Mouse (Mus musculus) MEL (cell line): ENCODE data around the gene Bzw2. TPM values are rescaled to one million over a fixed set of nuclear protein-coding genes. Genes with fewer than 3 reads are reported as not detected.
A peak's percentile ranks its signal among the peaks of the same experiment; 100 is the strongest.

ENCODE experiments used
- DNase-seq: peaks from one replicate; pipeline ENCODE4 v3.0.0; 2011; ENCODE audit warnings: low read depth, low spot score
- H3K27ac ChIP-seq: 2 replicates; pipeline ENCODE4 v1.5.1; 2012; ENCODE audit warnings: low read depth, mild to moderate bottlenecking, control low read depth, low read length, moderate library complexity; ENCODE audit not compliant: control insufficient read depth
- H3K27me3 ChIP-seq, 2 experiments: fragments of 150-350 bp in 1 of 2; sonication (generic) in 1 of 2; 2 replicates each; pipeline ENCODE4 v1.6.1; 2012; ENCODE audit warnings: low read length in 2 of 2, mild to moderate bottlenecking in 2 of 2, improper control_type of control experiment in 1 of 2, moderate library complexity in 1 of 2; ENCODE audit not compliant: insufficient read depth in 2 of 2, control insufficient read depth in 1 of 2
- H3K36me3 ChIP-seq, 2 experiments: 2 replicates each; pipeline ENCODE4 v1.6.1; 2012 to 2014; ENCODE audit warnings: low read length in 2 of 2, improper control_type of control experiment in 1 of 2, inconsistent platforms in 1 of 2, mild to moderate bottlenecking in 1 of 2; ENCODE audit not compliant: insufficient read depth in 2 of 2, control insufficient read depth in 1 of 2
- H3K4me1 ChIP-seq, 2 experiments: fragments of 150-350 bp in 1 of 2; sonication (generic) in 1 of 2; 2 replicates each; pipeline ENCODE4 v1.6.1; 2012; ENCODE audit warnings: low read length in 2 of 2, improper control_type of control experiment in 1 of 2, mild to moderate bottlenecking in 1 of 2; ENCODE audit not compliant: insufficient read depth in 2 of 2, control insufficient read depth in 1 of 2
- H3K4me3 ChIP-seq, 2 experiments: fragments of 150-350 bp in 1 of 2; sonication (generic) in 1 of 2; 2 replicates each; pipeline ENCODE4 v1.5.1; 2012; ENCODE audit warnings: low read depth in 2 of 2, low read length in 2 of 2, mild to moderate bottlenecking in 2 of 2, moderate library complexity in 2 of 2, control low read depth in 1 of 2, improper control_type of control experiment in 1 of 2; ENCODE audit not compliant: control insufficient read depth in 1 of 2, insufficient read depth in 1 of 2
- H3K79me2 ChIP-seq: 2 replicates; pipeline ENCODE4 v1.6.1; 2012; ENCODE audit warnings: mild to moderate bottlenecking, low read length, moderate library complexity; ENCODE audit not compliant: control insufficient read depth, poor library complexity, insufficient read depth
- H3K9ac ChIP-seq: 2 replicates; pipeline ENCODE4 v1.6.1; 2012; ENCODE audit warnings: low read depth, mild to moderate bottlenecking, control low read depth, low read length, moderate library complexity; ENCODE audit not compliant: control insufficient read depth, poor library complexity, severe bottlenecking
- H3K9me3 ChIP-seq: fragments of 150-350 bp; sonication (generic); replicated peaks from 2 replicates; pipeline ENCODE4 v1.6.1; 2012; ENCODE audit warnings: mild to moderate bottlenecking, low read length, improper control_type of control experiment, moderate library complexity; ENCODE audit not compliant: insufficient read depth
- BHLHE40 ChIP-seq: IDR thresholded peaks from 2 replicates; pipeline ENCODE4 v1.6.1; 2012; ENCODE audit warnings: low read depth, mild to moderate bottlenecking, inconsistent platforms, low read length, improper control_type of control experiment, borderline replicate concordance
- CHD1 ChIP-seq: IDR thresholded peaks from 2 replicates; pipeline ENCODE4 v1.6.1; 2012; ENCODE audit warnings: low read depth, mild to moderate bottlenecking, inconsistent platforms, low read length, improper control_type of control experiment
- CHD2 ChIP-seq: IDR thresholded peaks from 2 replicates; pipeline ENCODE4 v1.6.1; 2011; ENCODE audit warnings: low read length, improper control_type of control experiment
- CTCF ChIP-seq, 3 experiments: IDR thresholded peaks in 2 of 3; conservative IDR thresholded peaks in 1 of 3; 2 replicates each; pipeline ENCODE4 v1.5.1; 2011 to 2012; ENCODE audit warnings: low read length in 3 of 3, low read depth in 2 of 3, mild to moderate bottlenecking in 2 of 3, improper control_type of control experiment in 1 of 3, inconsistent platforms in 1 of 3, mixed read lengths in 1 of 3, moderate library complexity in 1 of 3; ENCODE audit not compliant: control insufficient read depth in 1 of 3, insufficient read depth in 1 of 3, poor library complexity in 1 of 3, severe bottlenecking in 1 of 3
- E2F4 ChIP-seq: IDR thresholded peaks from 2 replicates; pipeline ENCODE4 v1.6.1; 2011; ENCODE audit warnings: low read depth, low read length, improper control_type of control experiment, borderline replicate concordance
- ELF1 ChIP-seq: IDR thresholded peaks from 2 replicates; pipeline ENCODE4 v1.6.1; 2014; ENCODE audit warnings: low read depth, mild to moderate bottlenecking, inconsistent platforms, low read length, improper control_type of control experiment, moderate library complexity
- EP300 ChIP-seq, 2 experiments: IDR thresholded peaks; 2 replicates each; pipeline ENCODE4 v1.6.1; 2011; ENCODE audit warnings: improper control_type of control experiment in 2 of 2, low read length in 2 of 2, low read depth in 1 of 2, mild to moderate bottlenecking in 1 of 2
- ETS1 ChIP-seq: IDR thresholded peaks from 2 replicates; pipeline ENCODE4 v1.6.1; 2012; ENCODE audit warnings: low read depth, mild to moderate bottlenecking, inconsistent platforms, low read length, improper control_type of control experiment, moderate library complexity
- GABPA ChIP-seq: IDR thresholded peaks from 2 replicates; pipeline ENCODE4 v1.6.1; 2012; ENCODE audit warnings: low read depth, mild to moderate bottlenecking, inconsistent platforms, low read length, improper control_type of control experiment, moderate library complexity
- GATA1 ChIP-seq: IDR thresholded peaks from 2 replicates; pipeline ENCODE4 v1.6.1; 2011; ENCODE audit warnings: low read depth, low read length, improper control_type of control experiment
- HCFC1 ChIP-seq: IDR thresholded peaks from 2 replicates; pipeline ENCODE4 v1.6.1; 2012; ENCODE audit warnings: low read depth, mild to moderate bottlenecking, inconsistent platforms, low read length, improper control_type of control experiment, moderate library complexity
- KAT2A ChIP-seq: conservative IDR thresholded peaks from 2 replicates; pipeline ENCODE4 v1.6.1; 2012; ENCODE audit warnings: low read depth, low read length, improper control_type of control experiment, inconsistent platforms
- MAFK ChIP-seq: IDR thresholded peaks from 2 replicates; pipeline ENCODE4 v1.6.1; 2011; ENCODE audit warnings: low read depth, mild to moderate bottlenecking, low read length, improper control_type of control experiment, borderline replicate concordance
- MAX ChIP-seq: IDR thresholded peaks from 2 replicates; pipeline ENCODE4 v1.6.1; 2011; ENCODE audit warnings: low read length, improper control_type of control experiment
- MEF2A ChIP-seq: IDR thresholded peaks from 2 replicates; pipeline ENCODE4 v1.6.1; 2014; ENCODE audit warnings: low read depth, mild to moderate bottlenecking, inconsistent platforms, low read length, improper control_type of control experiment; ENCODE audit not compliant: poor library complexity, insufficient replicate concordance, severe bottlenecking; ENCODE audit errors: extremely low read depth
- MXI1 ChIP-seq: IDR thresholded peaks from 2 replicates; pipeline ENCODE4 v1.6.1; 2011; ENCODE audit warnings: mild to moderate bottlenecking, low read depth, low read length, improper control_type of control experiment
- MYB ChIP-seq: IDR thresholded peaks from 2 replicates; pipeline ENCODE4 v1.6.1; 2011; ENCODE audit warnings: mild to moderate bottlenecking, low read depth, low read length, improper control_type of control experiment
- MYC ChIP-seq: IDR thresholded peaks from 2 replicates; pipeline ENCODE4 v1.6.1; 2011; ENCODE audit warnings: low read depth, mild to moderate bottlenecking, low read length, improper control_type of control experiment, moderate library complexity
- NELFE ChIP-seq: IDR thresholded peaks from 2 replicates; pipeline ENCODE4 v1.6.1; 2011; ENCODE audit warnings: low read depth, low read length, improper control_type of control experiment
- NRF1 ChIP-seq: IDR thresholded peaks from 2 replicates; pipeline ENCODE4 v1.6.1; 2014; ENCODE audit warnings: low read depth, mild to moderate bottlenecking, inconsistent platforms, low read length, improper control_type of control experiment, moderate library complexity; ENCODE audit not compliant: poor library complexity, insufficient read depth, severe bottlenecking
- POLR2AphosphoS2 ChIP-seq: IDR thresholded peaks from 2 replicates; pipeline ENCODE4 v1.6.1; 2011; ENCODE audit warnings: low read length, improper control_type of control experiment
- RAD21 ChIP-seq: IDR thresholded peaks from 2 replicates; pipeline ENCODE4 v1.6.1; 2011; ENCODE audit warnings: mild to moderate bottlenecking, low read depth, low read length, improper control_type of control experiment
- TBP ChIP-seq: IDR thresholded peaks from 2 replicates; pipeline ENCODE4 v1.8.0; 2011; ENCODE audit warnings: low read depth, low read length, improper control_type of control experiment
- TCF12 ChIP-seq: IDR thresholded peaks from 2 replicates; pipeline ENCODE4 v1.6.1; 2014; ENCODE audit warnings: low read depth, mild to moderate bottlenecking, inconsistent platforms, low read length, improper control_type of control experiment, moderate library complexity
- UBTF ChIP-seq: IDR thresholded peaks from 2 replicates; pipeline ENCODE4 v1.6.1; 2012; ENCODE audit warnings: low read depth, mild to moderate bottlenecking, inconsistent platforms, low read length, improper control_type of control experiment, moderate library complexity, borderline replicate concordance; ENCODE audit not compliant: insufficient read depth
- USF1 ChIP-seq: IDR thresholded peaks from 2 replicates; pipeline ENCODE4 v1.6.1; 2014; ENCODE audit warnings: low read depth, mild to moderate bottlenecking, inconsistent platforms, low read length, improper control_type of control experiment, moderate library complexity
- USF2 ChIP-seq, 2 experiments: IDR thresholded peaks; 2 replicates each; pipeline ENCODE4 v1.6.1; 2011 to 2012; ENCODE audit warnings: improper control_type of control experiment in 2 of 2, low read length in 2 of 2, borderline replicate concordance in 1 of 2, inconsistent platforms in 1 of 2, low read depth in 1 of 2, mild to moderate bottlenecking in 1 of 2; ENCODE audit not compliant: insufficient read depth in 1 of 2
- ZMIZ1 ChIP-seq: IDR thresholded peaks from 2 replicates; pipeline ENCODE4 v1.6.1; 2012; ENCODE audit warnings: low read depth, mild to moderate bottlenecking, inconsistent platforms, low read length, improper control_type of control experiment, moderate library complexity
- ZNF384 ChIP-seq: IDR thresholded peaks from 2 replicates; pipeline ENCODE4 v1.6.1; 2012; ENCODE audit warnings: low read depth, mild to moderate bottlenecking, inconsistent platforms, low read length, improper control_type of control experiment
- polyA plus RNA-seq, 2 experiments: library from polyadenylated mRNA; stranded (reverse) in 1 of 2; unstranded in 1 of 2; fragments of >175 nt in 1 of 2; fragments of >200 nt in 1 of 2; gene quantifications; 2 replicates each; pipeline versions ENCODE4 v1.2.1 to v1.2.4; 2012; ENCODE audit warnings: low replicate concordance in 2 of 2, low read depth in 1 of 2; ENCODE audit not compliant: insufficient read length in 2 of 2, insufficient read depth in 1 of 2, missing spikeins in 1 of 2
- total RNA-seq: library from RNA; depleted of rRNA; stranded (reverse); fragments of 300-350 nt; gene quantifications from 2 replicates; pipeline ENCODE4 v1.2.3, GENCODE M21; 2012

Bzw2 gene
- total and polyA plus RNA-seq, 3 experiments, result 155 to 170 (median 157) TPM

GRCm38 (mm10) chr12:36085380-36085779, 72.5 kb downstream of the Bzw2 start:
- Histone ChIP-seq H3K27ac (no peak overlapping the region), H3K9me3 (no peaks in the 10 kb centered on the region), H3K79me2 (no peaks in the 10 kb centered on the region), H3K27me3 (no peaks in the 10 kb centered on the region; a peak in 1 of 4 replicates), H3K4me1 (peaks cover 0 to 4% of the 10 kb centered on the region in 2 experiments; a peak in 1 of 4 replicates), H3K36me3 (0 out of 4 replicates have a peak, but pooled peaks cover 0 to 6% of the 10 kb centered on the region in 2 experiments), H3K9ac (no peak overlapping the region), H3K4me3 (no peak overlapping the region)
- no peak for TF ChIP-seq CTCF (IDR thresholded peaks at IDR 0.05 in 2 of 3, conservative IDR thresholded peaks at IDR 0.05 in 1 of 3; ENCODE audit: control insufficient read depth in 1 of 3, insufficient read depth in 1 of 3, low read depth in 2 of 3, low read length in 3 of 3, poor library complexity in 1 of 3, severe bottlenecking in 1 of 3)
- DNase-seq, result no peak

DNA sequence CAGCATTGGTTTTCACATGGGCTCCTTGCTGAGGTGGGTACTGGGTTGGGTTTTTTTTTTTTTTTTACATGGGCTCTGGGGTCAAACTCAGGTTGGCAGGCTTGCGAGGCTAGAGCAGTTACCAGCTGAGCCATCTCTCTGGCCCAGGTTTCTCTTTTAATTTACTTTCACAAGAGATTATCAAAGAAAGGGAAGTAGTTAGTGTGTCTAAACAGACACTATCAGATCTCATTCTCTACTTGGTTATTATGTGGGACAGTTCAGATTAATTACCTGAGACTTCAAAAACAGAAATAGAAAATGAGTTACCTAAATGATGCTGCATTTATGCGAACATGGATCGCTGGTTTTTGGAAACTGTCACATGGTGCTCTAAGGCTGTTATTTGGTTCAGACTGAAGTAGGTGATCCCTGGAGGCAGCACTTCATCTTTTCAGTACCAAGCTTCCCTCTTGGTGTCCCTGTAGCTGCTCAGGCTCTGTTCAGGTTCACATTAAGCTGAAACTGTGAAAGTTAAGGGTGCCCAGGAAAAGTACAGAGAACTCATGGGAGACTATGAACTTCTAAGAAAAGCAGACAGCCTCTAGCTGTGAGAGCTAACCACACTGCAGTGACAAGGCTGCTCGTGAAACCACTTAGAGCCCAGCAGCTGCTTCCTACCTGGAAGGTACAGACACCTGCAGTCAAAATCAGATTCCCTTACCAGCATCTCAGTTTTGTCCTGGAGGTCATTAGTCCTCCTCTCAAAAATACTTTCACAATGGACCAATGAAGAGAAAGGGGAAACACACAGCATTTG, 79.6 kb downstream of the Bzw2 start:
- no peaks in the 10 kb centered on the region for H3K27me3 ChIP-seq
- H3K36me3 ChIP-seq, result peaks cover 0 to 10% of the 10 kb centered on the region in 2 experiments; a peak in 2 of 4 replicates
- H3K9ac ChIP-seq, result no peak overlapping the region
- peak; percentile 46 for DNase-seq
- no peak overlapping the region for H3K27ac ChIP-seq
- H3K4me1 ChIP-seq, result peaks cover 0 to 9% of the 10 kb centered on the region in 2 experiments; a peak in 2 of 4 replicates
- no peaks in the 10 kb centered on the region for H3K9me3 ChIP-seq
- no peak overlapping the region for H3K4me3 ChIP-seq
- no peaks in the 10 kb centered on the region for H3K79me2 ChIP-seq
- TF ChIP-seq MAX (no peak), MYC (no peak), TBP (no peak), MXI1 (no peak), TCF12 (peak; percentile 39; the same call in 1 of the 2 replicates), ETS1 (peak; percentile 70), GATA1 (peak; percentile 74), NELFE (no peak), ZNF384 (peak; percentile 82), KAT2A (no peak), USF1 (0 out of 2 replicates have a peak, but pooled peaks have one; percentile 39), E2F4 (no peak), NRF1 (no peak), CHD1 (no peak), POLR2AphosphoS2 (no peak), MEF2A (no peak), USF2 (IDR thresholded peaks at IDR 0.05; ENCODE audit: borderline replicate concordance in 1 of 2, insufficient read depth in 1 of 2, low read depth in 1 of 2, low read length in 2 of 2) (no peak), MAFK (no peak), ZMIZ1 (no peak), CHD2 (no peak), EP300 (IDR thresholded peaks at IDR 0.05; ENCODE audit: low read depth in 1 of 2, low read length in 2 of 2) (peak; percentile 59 to 69), BHLHE40 (no peak), GABPA (no peak), ELF1 (no peak), MYB (no peak), RAD21 (no peak), HCFC1 (no peak), UBTF (no peak)
